Mouse (Mus musculus) intestine, embryonic 14.5 days (tissue): ENCODE results near the gene Prkar2a. TPM values are rescaled to one million over a fixed set of nuclear protein-coding genes. Genes with fewer than 3 reads are reported as not detected.
A peak's percentile ranks its signal among the peaks of the same experiment; 100 is the strongest.

Experiments used
- ATAC-seq: fragments of 200-750 bp; cut with Nextera tagmentation; replicated peaks from 2 replicates; pipeline ENCODE4 v1.8.0; 2017; ENCODE audit warnings: low read depth, moderate number of reproducible peaks, moderate TSS enrichment, moderate library complexity; ENCODE audit not compliant: low FRiP score, low TSS enrichment
- DNase-seq: peaks from one replicate; pipeline ENCODE4 v3.0.0-alpha.2; 2018; ENCODE audit warnings: low spot score
- H3K27ac ChIP-seq: fragments of 300-500 bp; sonication (generic); 2 replicates; pipeline ENCODE4 v1.5.1; 2014; ENCODE audit warnings: low read depth, mild to moderate bottlenecking, control low read depth
- H3K27me3 ChIP-seq: fragments of 300-500 bp; sonication (generic); replicated peaks from 2 replicates; pipeline ENCODE4 v1.6.1; 2014; ENCODE audit warnings: low read length, control low read depth; ENCODE audit not compliant: control insufficient read depth, insufficient read depth
- H3K36me3 ChIP-seq: fragments of 300-500 bp; sonication (generic); 2 replicates; pipeline ENCODE4 v1.6.1; 2014; ENCODE audit warnings: low read length, control low read depth; ENCODE audit not compliant: control insufficient read depth, insufficient read depth
- H3K4me1 ChIP-seq: fragments of 300-500 bp; sonication (generic); replicated peaks from 2 replicates; pipeline ENCODE4 v1.6.1; 2014; ENCODE audit warnings: low read length, control low read depth, mixed read lengths; ENCODE audit not compliant: control insufficient read depth, insufficient read depth
- H3K4me2 ChIP-seq: fragments of 300-500 bp; sonication (generic); 2 replicates; pipeline ENCODE4 v1.6.1; 2014; ENCODE audit warnings: low read length
- H3K4me3 ChIP-seq: fragments of 300-500 bp; sonication (generic); 2 replicates; pipeline ENCODE4 v1.5.1; 2014; ENCODE audit warnings: low read depth, low read length, control low read depth, mixed read lengths
- H3K9ac ChIP-seq: fragments of 300-500 bp; sonication (generic); 2 replicates; pipeline ENCODE4 v1.6.1; 2014; ENCODE audit warnings: mild to moderate bottlenecking, low read length
- H3K9me3 ChIP-seq: fragments of 300-500 bp; sonication (generic); 2 replicates; pipeline ENCODE4 v1.6.1; 2016; ENCODE audit warnings: low read length, control low read depth; ENCODE audit not compliant: control insufficient read depth
- WGBS: fragments of 180-500 bp; shearing (Covaris S2); extraction: QIAGEN DNeasy Blood & Tissue Kit; methylation state at CpG from one replicate; pipeline ENCODE4 v1.1.7; 2014; 5-methylcytosine and 5-hydroxymethylcytosine counted together
- polyA plus RNA-seq: library from polyadenylated mRNA; unstranded; fragments of >200 nt; fragmentation: Nextera tagmentation; extraction: Ambion mirVana; gene quantifications from 2 replicates; pipeline ENCODE4 v1.2.1, GENCODE M21; 2014

Prkar2a gene
- polyA plus RNA-seq, 1 experiment from 2014 or later: 54.4 TPM

- Histone ChIP-seq H3K36me3 (0 out of 2 replicates have a peak, but pooled peaks cover 3% of the 10 kb centered on the region), H3K27me3 (no peaks in the 10 kb centered on the region), H3K4me3 (no peak overlapping the region), H3K4me1 (peaks cover 11% of the 10 kb centered on the region), H3K4me2 (no peak overlapping the region), H3K9me3 (no peaks in the 10 kb centered on the region), H3K27ac (no peak overlapping the region), H3K9ac (no peak overlapping the region)
- WGBS: 79% methylated on average over 9 of the region's 9 CpGs
- DNase-seq (no peak), ATAC-seq (no peak)
These were observed 663 bp upstream of the Prkar2a start for GRCm38 (mm10) chr9:108688451-108688850.

- no peaks in the 10 kb centered on the region for H3K9me3 ChIP-seq
- H3K9ac ChIP-seq: no peak overlapping the region
- no peak overlapping the region for H3K4me3 ChIP-seq
- peaks cover 16% of the 10 kb centered on the region for H3K4me1 ChIP-seq
- no peaks in the 10 kb centered on the region for H3K36me3 ChIP-seq
- no peak overlapping the region for H3K4me2 ChIP-seq
- DNase-seq (no peak), ATAC-seq (no peak)
- WGBS: 59% methylated on average over 1 of the region's 1 CpGs
- no peaks in the 10 kb centered on the region for H3K27me3 ChIP-seq
- no peak overlapping the region for H3K27ac ChIP-seq
These were observed 879 bp downstream of the Prkar2a start for GRCm38 (mm10) chr9:108689993-108690392.

- DNase-seq (no peak), ATAC-seq (no peak)
- no peak overlapping the region for H3K4me2 ChIP-seq
- no peaks in the 10 kb centered on the region for H3K36me3 ChIP-seq
- WGBS: 85% methylated on average over 6 of the region's 6 CpGs
- H3K9ac ChIP-seq: no peak overlapping the region
- no peaks in the 10 kb centered on the region for H3K27me3 ChIP-seq
- H3K27ac ChIP-seq: no peak overlapping the region
- no peaks in the 10 kb centered on the region for H3K9me3 ChIP-seq
- H3K4me3 ChIP-seq: no peak overlapping the region
- H3K4me1 ChIP-seq: peaks cover 16% of the 10 kb centered on the region
These were observed 1.8 kb downstream of the Prkar2a start for GRCm38 (mm10) chr9:108690914-108691313.

GRCm38 (mm10) chr9:108691371-108691770 lies 2.3 kb downstream of the Prkar2a start:
- Histone ChIP-seq H3K27ac (peak overlapping the region; percentile 67), H3K9ac (peak overlapping the region; percentile 64), H3K4me3 (peak overlapping the region; percentile 76), H3K27me3 (no peaks in the 10 kb centered on the region), H3K4me2 (peak overlapping the region; percentile 87), H3K4me1 (peaks cover 16% of the 10 kb centered on the region), H3K9me3 (no peaks in the 10 kb centered on the region), H3K36me3 (no peaks in the 10 kb centered on the region)
- no peak; the same call in 1 of the 2 replicates for ATAC-seq
- 69% methylated on average over 8 of the region's 8 CpGs for WGBS
- peak; percentile 56 for DNase-seq

- Histone ChIP-seq H3K4me1 (peaks cover 16% of the 10 kb centered on the region), H3K4me3 (peak overlapping the region; percentile 76), H3K9me3 (no peaks in the 10 kb centered on the region), H3K27me3 (no peaks in the 10 kb centered on the region), H3K36me3 (no peaks in the 10 kb centered on the region), H3K9ac (peak overlapping the region; percentile 64), H3K4me2 (peak overlapping the region; percentile 87), H3K27ac (peak overlapping the region; percentile 67)
- DNase-seq (peak; percentile 91), ATAC-seq (peak; percentile 83)
- WGBS: 2% methylated on average over 15 of the region's 42 CpGs
These were observed 2.7 kb downstream of the Prkar2a start for GRCm38 (mm10) chr9:108691846-108692225.

GRCm38 (mm10) chr9:108692226-108693041 lies 3.3 kb downstream of the Prkar2a start:
- DNase-seq (peak; percentile 84), ATAC-seq (peak; percentile 56)
- under 1% methylated on average over 91 of the region's 92 CpGs for WGBS
- peak overlapping the region; percentile 64 for H3K9ac ChIP-seq
- no peaks in the 10 kb centered on the region for H3K9me3 ChIP-seq
- no peaks in the 10 kb centered on the region for H3K36me3 ChIP-seq
- peak overlapping the region; percentile 76 for H3K4me3 ChIP-seq
- H3K27ac ChIP-seq: peak overlapping the region; percentile 54; the same call in 1 of the 2 replicates
- peak overlapping the region; percentile 87 for H3K4me2 ChIP-seq
- H3K4me1 ChIP-seq: peaks cover 16% of the 10 kb centered on the region
- no peaks in the 10 kb centered on the region for H3K27me3 ChIP-seq

- H3K9ac ChIP-seq: no peak overlapping the region
- peaks cover 16% of the 10 kb centered on the region for H3K4me1 ChIP-seq
- no peak overlapping the region for H3K27ac ChIP-seq
- peak overlapping the region; percentile 87 for H3K4me2 ChIP-seq
- 70% methylated on average over 4 of the region's 4 CpGs for WGBS
- no peaks in the 10 kb centered on the region for H3K27me3 ChIP-seq
- DNase-seq (no peak), ATAC-seq (no peak)
- peaks cover 5% of the 10 kb centered on the region; the same call in 1 of the 2 replicates for H3K36me3 ChIP-seq
- H3K9me3 ChIP-seq: no peaks in the 10 kb centered on the region
- 0 out of 2 replicates have a peak overlapping the region, but pooled peaks have one; percentile 6 for H3K4me3 ChIP-seq
These were observed 4.8 kb downstream of the Prkar2a start for GRCm38 (mm10) chr9:108693946-108694345.

- DNase-seq (no peak), ATAC-seq (no peak)
- H3K27ac ChIP-seq: no peak overlapping the region
- H3K36me3 ChIP-seq: peaks cover 5% of the 10 kb centered on the region; the same call in 1 of the 2 replicates
- H3K4me2 ChIP-seq: no peak overlapping the region
- H3K27me3 ChIP-seq: no peaks in the 10 kb centered on the region
- peaks cover 16% of the 10 kb centered on the region for H3K4me1 ChIP-seq
- no peak overlapping the region for H3K4me3 ChIP-seq
- no peaks in the 10 kb centered on the region for H3K9me3 ChIP-seq
- 87% methylated on average over 1 of the region's 1 CpGs for WGBS
- no peak overlapping the region for H3K9ac ChIP-seq
These were observed 5.4 kb downstream of the Prkar2a start for GRCm38 (mm10) chr9:108694533-108694932.

GRCm38 (mm10) chr9:108702476-108702875 lies 13.4 kb downstream of the Prkar2a start:
- H3K9me3 ChIP-seq: no peaks in the 10 kb centered on the region
- peaks cover 5% of the 10 kb centered on the region; the same call in 1 of the 2 replicates for H3K36me3 ChIP-seq
- H3K27me3 ChIP-seq: no peaks in the 10 kb centered on the region
- DNase-seq (no peak), ATAC-seq (no peak)
- H3K27ac ChIP-seq: no peak overlapping the region
- H3K4me3 ChIP-seq: no peak overlapping the region
- H3K9ac ChIP-seq: no peak overlapping the region
- H3K4me1 ChIP-seq: peaks cover 18% of the 10 kb centered on the region
- no peak overlapping the region for H3K4me2 ChIP-seq
